Mouse (Mus musculus) megakaryocyte-erythroid progenitor cell, adult 5-6 weeks (primary cell): Measurements from ENCODE around the gene Gm9639. TPM values are rescaled to one million over a fixed set of nuclear protein-coding genes. Genes with fewer than 3 reads are reported as not detected.
"Not testable (repeated sequence)": the region's sequence is repeated elsewhere in the genome, so short reads cannot be mapped to it uniquely, and the experiment has no call there.

Experiments used
- ATAC-seq: replicated peaks from 2 replicates; pipeline ENCODE4 v1.8.0; 2016; ENCODE audit warnings: mild to moderate bottlenecking, inconsistent platforms; ENCODE audit not compliant: severe bottlenecking, poor library complexity, low FRiP score, low TSS enrichment
- total RNA-seq, 2 experiments: library from RNA; stranded (forward) in 1 of 2; stranded (reverse) in 1 of 2; fragments of 200-1000, 215-1000 nt in 1 of 2; fragments of >200 nt in 1 of 2; fragmentation: Nextera tagmentation in 1 of 2; gene quantifications; 2 replicates each; pipeline ENCODE4 v1.2.3; 2014 to 2017

Gm9639 gene
- total RNA-seq, 2 experiments from 2014 or later, result not detected

DNA sequence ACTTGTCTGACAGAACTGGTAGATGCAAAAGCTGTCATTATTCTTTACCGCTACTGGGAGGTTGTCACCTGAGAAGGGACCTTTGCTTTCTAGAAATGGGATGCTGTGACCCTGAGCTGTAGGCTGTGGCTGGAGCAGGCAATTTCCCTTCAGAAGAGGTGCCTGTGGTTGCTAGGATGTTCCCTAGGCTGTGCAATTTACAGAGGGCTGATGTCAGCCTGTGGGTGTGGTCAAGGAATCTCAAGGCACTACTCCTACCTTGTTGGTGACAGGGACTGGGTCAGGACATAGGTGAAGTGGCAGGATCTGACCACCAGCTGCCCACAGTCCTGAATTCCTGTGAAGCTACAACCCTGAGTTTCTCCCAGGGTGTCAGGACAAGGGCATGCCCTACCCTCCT is 25.1 kb downstream of the Gm9639 start:
- no peak for ATAC-seq

DNA sequence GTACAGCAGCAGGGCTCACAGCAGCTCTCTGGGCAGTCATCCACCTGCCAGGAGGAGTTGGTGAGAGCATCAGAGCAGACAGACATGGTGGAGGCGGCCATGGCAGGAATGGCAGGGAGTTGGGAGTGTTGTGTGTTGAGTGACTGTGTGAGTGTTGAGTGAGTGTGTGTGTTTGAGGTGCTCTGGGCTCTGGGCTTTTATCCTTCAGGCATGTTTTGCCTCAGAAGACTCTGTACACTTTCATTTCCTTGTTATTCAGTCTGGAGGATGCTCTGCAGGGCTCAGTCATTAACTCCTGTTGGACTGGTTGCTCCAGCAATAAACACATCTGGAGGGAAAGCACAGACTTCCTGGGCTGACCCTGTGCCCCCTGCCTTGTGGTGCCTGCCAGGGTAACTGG is 35.3 kb downstream of the Gm9639 start, which contains the start of gene Gm3233:
Gene Gm3233 (minus strand): TSS at position 101 of the 400 bp plus-strand sequence.
- not testable (repeated sequence) for ATAC-seq

GRCm38 (mm10) chr10:77753448-77753847 is 41.4 kb downstream of the Gm9639 start:
- ATAC-seq, result no peak

DNA sequence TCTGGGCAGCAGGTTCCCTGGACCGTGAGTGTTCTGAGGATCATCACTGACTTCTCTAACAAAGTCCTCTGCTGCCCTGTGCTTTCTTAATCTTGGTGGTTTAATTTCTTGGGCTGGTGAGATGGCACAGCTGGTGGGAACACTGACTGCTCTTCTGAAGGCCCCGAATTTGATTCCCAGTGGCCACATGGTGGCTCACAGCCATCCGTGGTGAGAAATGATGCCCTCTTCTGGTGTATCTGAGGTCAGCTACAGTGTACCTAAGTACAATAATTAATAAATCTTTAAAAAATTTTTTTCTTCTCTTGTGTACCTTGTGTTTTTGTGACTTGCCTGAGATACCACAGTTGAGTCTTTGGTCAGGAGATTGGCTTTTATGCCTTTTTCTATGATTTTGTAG is 42.6 kb downstream of the Gm9639 start:
- ATAC-seq, result not testable (repeated sequence)

DNA sequence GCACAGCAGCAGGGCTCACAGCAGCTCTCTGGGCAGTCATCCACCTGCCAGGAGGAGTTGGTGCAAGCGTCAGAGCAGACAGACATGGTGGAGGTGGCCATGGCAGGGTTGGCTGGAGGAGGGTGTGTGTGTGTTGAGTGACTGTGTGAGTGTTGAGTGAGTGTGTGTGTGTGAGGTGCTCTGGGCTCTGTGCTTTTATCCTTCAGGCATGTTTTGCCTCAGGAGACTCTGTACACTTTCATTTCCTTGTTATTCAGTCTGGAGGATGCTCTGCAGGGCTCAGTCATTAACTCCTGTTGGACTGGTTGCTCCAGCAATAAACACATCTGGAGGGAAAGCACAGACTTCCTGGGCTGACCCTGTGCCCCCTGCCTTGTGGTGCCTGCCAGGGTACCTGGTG is 43.6 kb downstream of the Gm9639 start, which contains the start of gene Gm9736:
Gene Gm9736 (minus strand): TSS at position 101 of the 400 bp plus-strand sequence.
- ATAC-seq, result not testable (repeated sequence)

GRCm38 (mm10) chr10:77750686-77751085 is 44.2 kb downstream of the Gm9639 start:
- ATAC-seq, result not testable (repeated sequence)

Other genes starting within 250 kb of the Gm9639 start
Only the 30 nearest of the 33 such genes appear.
- gene Pttg1ip, start 213.4 kb downstream of the Gm9639 start, total RNA-seq (2014; fragmentation: Nextera tagmentation), result 31.7 and 48.4 TPM in 2 replicates
- 36.3 and 37.6 TPM in 2 replicates for gene Pttg1ip, start 213.4 kb downstream of the Gm9639 start, total RNA-seq (2017)
- 71.3 and 81.0 TPM in 2 replicates for gene Sumo3, start 189.0 kb downstream of the Gm9639 start, total RNA-seq (2014; fragmentation: Nextera tagmentation)
- gene Sumo3, start 189.0 kb downstream of the Gm9639 start, total RNA-seq (2017), result 150 and 265 TPM in 2 replicates
- not detected in 2 replicates for gene Gm49325, start 188.9 kb downstream of the Gm9639 start, total RNA-seq (2014; fragmentation: Nextera tagmentation)
- not detected in 2 replicates for gene Gm49325, start 188.9 kb downstream of the Gm9639 start, total RNA-seq (2017)
- 39.4 and 43.2 TPM in 2 replicates for gene Ube2g2, start 172.8 kb downstream of the Gm9639 start, total RNA-seq (2014; fragmentation: Nextera tagmentation)
- gene Ube2g2, start 172.8 kb downstream of the Gm9639 start, total RNA-seq (2017), result 48.1 and 50.7 TPM in 2 replicates
- gene Tspear, start 108.5 kb downstream of the Gm9639 start, total RNA-seq (2014; fragmentation: Nextera tagmentation), result 0.22 TPM in 1 of 2 replicates, not detected in the other
- not detected in 2 replicates for gene Tspear, start 108.5 kb downstream of the Gm9639 start, total RNA-seq (2017)
- gene Gm19402, start 104.3 kb downstream of the Gm9639 start, total RNA-seq (2014; fragmentation: Nextera tagmentation), result not detected in 2 replicates
- not detected in 2 replicates for gene Gm19402, start 104.3 kb downstream of the Gm9639 start, total RNA-seq (2017)
- gene Gm9508, start 97.8 kb downstream of the Gm9639 start, total RNA-seq (2014; fragmentation: Nextera tagmentation), result not detected in 2 replicates
- gene Gm9508, start 97.8 kb downstream of the Gm9639 start, total RNA-seq (2017), result not detected in 2 replicates
- not detected in 2 replicates for gene Gm10272, start 88.5 kb downstream of the Gm9639 start, total RNA-seq (2014; fragmentation: Nextera tagmentation)
- gene Gm10272, start 88.5 kb downstream of the Gm9639 start, total RNA-seq (2017), result not detected in 2 replicates
- gene Gm10024, start 83.6 kb downstream of the Gm9639 start, total RNA-seq (2014; fragmentation: Nextera tagmentation), result not detected in 2 replicates
- not detected in 2 replicates for gene Gm10024, start 83.6 kb downstream of the Gm9639 start, total RNA-seq (2017)
- gene Gm10142, start 79.3 kb downstream of the Gm9639 start, total RNA-seq (2014; fragmentation: Nextera tagmentation), result not detected in 2 replicates
- not detected in 2 replicates for gene Gm10142, start 79.3 kb downstream of the Gm9639 start, total RNA-seq (2017)
- not detected in 2 replicates for gene Krtap12-1, start 74.5 kb downstream of the Gm9639 start, total RNA-seq (2014; fragmentation: Nextera tagmentation)
- gene Krtap12-1, start 74.5 kb downstream of the Gm9639 start, total RNA-seq (2017), result not detected in 2 replicates
- gene Gm10100, start 68.6 kb downstream of the Gm9639 start, total RNA-seq (2014; fragmentation: Nextera tagmentation), result not detected in 2 replicates
- gene Gm10100, start 68.6 kb downstream of the Gm9639 start, total RNA-seq (2017), result not detected in 2 replicates
- gene Gm18596, start 52.4 kb downstream of the Gm9639 start, total RNA-seq (2014; fragmentation: Nextera tagmentation), result not detected in 2 replicates
- gene Gm18596, start 52.4 kb downstream of the Gm9639 start, total RNA-seq (2017), result not detected in 2 replicates
- not detected in 2 replicates for gene Gm9736, start 43.7 kb downstream of the Gm9639 start, total RNA-seq (2014; fragmentation: Nextera tagmentation)
- gene Gm9736, start 43.7 kb downstream of the Gm9639 start, total RNA-seq (2017), result not detected in 2 replicates
- not detected in 2 replicates for gene Gm3233, start 35.4 kb downstream of the Gm9639 start, total RNA-seq (2014; fragmentation: Nextera tagmentation)
- gene Gm3233, start 35.4 kb downstream of the Gm9639 start, total RNA-seq (2017), result not detected in 2 replicates
- not detected in 2 replicates for gene Gm3238, start 23.8 kb downstream of the Gm9639 start, total RNA-seq (2014; fragmentation: Nextera tagmentation)
- gene Gm3238, start 23.8 kb downstream of the Gm9639 start, total RNA-seq (2017), result not detected in 2 replicates
- gene Gm7138, start 18.1 kb downstream of the Gm9639 start, total RNA-seq (2014; fragmentation: Nextera tagmentation), result not detected in 2 replicates
- not detected in 2 replicates for gene Gm7138, start 18.1 kb downstream of the Gm9639 start, total RNA-seq (2017)
- gene Gm3250, start 12.5 kb downstream of the Gm9639 start, total RNA-seq (2014; fragmentation: Nextera tagmentation), result not detected in 2 replicates
- not detected in 2 replicates for gene Gm3250, start 12.5 kb downstream of the Gm9639 start, total RNA-seq (2017)
- not detected in 2 replicates for gene Gm7137, start 6.9 kb downstream of the Gm9639 start, total RNA-seq (2014; fragmentation: Nextera tagmentation)
- gene Gm7137, start 6.9 kb downstream of the Gm9639 start, total RNA-seq (2017), result not detected in 2 replicates
- not detected in 2 replicates for gene Gm19668, start 4.1 kb upstream of the Gm9639 start, total RNA-seq (2014; fragmentation: Nextera tagmentation)
- gene Gm19668, start 4.1 kb upstream of the Gm9639 start, total RNA-seq (2017), result not detected in 2 replicates
- not detected in 2 replicates for gene Gm9507, start 16.8 kb upstream of the Gm9639 start, total RNA-seq (2014; fragmentation: Nextera tagmentation)
- not detected in 2 replicates for gene Gm9507, start 16.8 kb upstream of the Gm9639 start, total RNA-seq (2017)
- not detected in 2 replicates for gene Gm2696, start 19.6 kb upstream of the Gm9639 start, total RNA-seq (2014; fragmentation: Nextera tagmentation)
- not detected in 2 replicates for gene Gm2696, start 19.6 kb upstream of the Gm9639 start, total RNA-seq (2017)
- not detected in 2 replicates for gene Krtap10-4, start 32.0 kb upstream of the Gm9639 start, total RNA-seq (2014; fragmentation: Nextera tagmentation)
- gene Krtap10-4, start 32.0 kb upstream of the Gm9639 start, total RNA-seq (2017), result not detected in 2 replicates
- not detected in 2 replicates for gene Krtap10-10, start 40.9 kb upstream of the Gm9639 start, total RNA-seq (2014; fragmentation: Nextera tagmentation)
- gene Krtap10-10, start 40.9 kb upstream of the Gm9639 start, total RNA-seq (2017), result not detected in 2 replicates
- not detected in 2 replicates for gene Gm36176, start 51.7 kb upstream of the Gm9639 start, total RNA-seq (2014; fragmentation: Nextera tagmentation)
- not detected in 2 replicates for gene Gm36176, start 51.7 kb upstream of the Gm9639 start, total RNA-seq (2017)
- not detected in 2 replicates for gene Gm10318, start 57.8 kb upstream of the Gm9639 start, total RNA-seq (2014; fragmentation: Nextera tagmentation)
- gene Gm10318, start 57.8 kb upstream of the Gm9639 start, total RNA-seq (2017), result not detected in 2 replicates
- not detected in 2 replicates for gene Gm3285, start 66.9 kb upstream of the Gm9639 start, total RNA-seq (2014; fragmentation: Nextera tagmentation)
- gene Gm3285, start 66.9 kb upstream of the Gm9639 start, total RNA-seq (2017), result not detected in 2 replicates
- gene Lrrc3, start 107.5 kb upstream of the Gm9639 start, total RNA-seq (2014; fragmentation: Nextera tagmentation), result not detected in 2 replicates
- not detected in 2 replicates for gene Lrrc3, start 107.5 kb upstream of the Gm9639 start, total RNA-seq (2017)
- 0.15 TPM in 1 of 2 replicates, not detected in the other for gene Trpm2, start 175.5 kb upstream of the Gm9639 start, total RNA-seq (2014; fragmentation: Nextera tagmentation)
- 0.23 TPM in 1 of 2 replicates, not detected in the other for gene Trpm2, start 175.5 kb upstream of the Gm9639 start, total RNA-seq (2017)
- 6.0 and 18.0 TPM in 2 replicates for gene 1810043G02Rik, start 183.4 kb upstream of the Gm9639 start, total RNA-seq (2014; fragmentation: Nextera tagmentation)
- gene 1810043G02Rik, start 183.4 kb upstream of the Gm9639 start, total RNA-seq (2017), result 5.2 and 10.6 TPM in 2 replicates